Mouse (Mus musculus) cerebral cortex, adult 2 months (tissue): Measurements from ENCODE around the gene Duoxa2.

Source experiments
- WGBS: fragments of 180-500 bp; shearing (Covaris S2); methylation state at CpG from one replicate; pipeline ENCODE4 v1.1.7; 2018; 5-methylcytosine and 5-hydroxymethylcytosine counted together

Duoxa2 gene

GRCm38 (mm10) chr2:122306184-122306583, 7.5 kb downstream of the Duoxa2 start:
- 33% methylated on average over 4 of the region's 4 CpGs for WGBS

DNA sequence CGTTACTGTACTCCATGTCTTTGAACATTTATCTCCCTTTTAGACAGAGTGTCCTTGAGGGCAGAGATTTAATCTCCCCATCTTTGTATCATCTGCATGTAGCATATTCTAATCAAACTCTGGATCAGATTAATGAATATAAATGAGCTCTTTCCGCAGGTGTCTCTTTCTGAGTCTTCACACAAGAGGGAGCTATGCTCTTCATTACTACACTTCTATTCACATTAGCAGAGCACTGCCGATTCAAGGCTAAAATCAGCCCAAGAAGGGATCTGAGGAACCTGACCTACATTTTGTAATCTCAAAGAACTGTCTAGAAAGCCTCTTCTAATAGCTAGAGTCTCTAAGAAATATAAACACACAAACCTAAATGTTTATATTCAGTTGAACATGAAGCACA, 10.9 kb downstream of the Duoxa2 start:
- 38% methylated on average over 3 of the region's 3 CpGs for WGBS

GRCm38 (mm10) chr2:122311561-122311960, 12.9 kb downstream of the Duoxa2 start:
- 55% methylated on average over 2 of the region's 2 CpGs for WGBS

- 4% methylated on average over 27 of the region's 27 CpGs for WGBS
These were observed 14.2 kb downstream of the Duoxa2 start for GRCm38 (mm10) chr2:122312722-122313417.

GRCm38 (mm10) chr2:122313536-122313935, 14.8 kb downstream of the Duoxa2 start, which contains the start of gene Duoxa1:
TSS of gene Duoxa1 (minus strand) at chr2:122313730.
- WGBS: 12% methylated on average over 24 of the region's 24 CpGs

DNA sequence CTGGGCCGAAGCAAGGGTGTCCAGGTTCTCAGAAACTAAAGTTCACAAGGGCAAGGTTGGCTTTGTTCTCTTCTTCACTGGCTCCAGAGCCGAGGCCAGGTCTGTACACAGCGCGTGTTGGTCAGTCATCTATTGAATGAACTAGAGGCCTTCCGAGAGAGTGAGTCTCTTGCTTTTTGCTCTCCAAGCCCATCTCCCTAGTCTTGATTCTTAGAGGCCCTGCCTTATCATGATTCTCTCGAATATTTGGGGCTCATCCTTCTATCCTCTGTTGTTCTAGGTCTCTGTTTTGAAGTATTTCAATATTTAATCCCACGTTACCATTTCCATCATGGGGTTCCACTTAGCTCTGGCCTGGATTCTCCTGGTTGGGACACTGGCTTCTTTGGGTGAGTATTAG, 16.7 kb downstream of the Duoxa2 start, which contains the start of gene Duox1:
TSS of gene Duox1 (plus strand) at position 301 of the 400 bp plus-strand sequence.
- 90% methylated on average over 7 of the region's 7 CpGs for WGBS

DNA sequence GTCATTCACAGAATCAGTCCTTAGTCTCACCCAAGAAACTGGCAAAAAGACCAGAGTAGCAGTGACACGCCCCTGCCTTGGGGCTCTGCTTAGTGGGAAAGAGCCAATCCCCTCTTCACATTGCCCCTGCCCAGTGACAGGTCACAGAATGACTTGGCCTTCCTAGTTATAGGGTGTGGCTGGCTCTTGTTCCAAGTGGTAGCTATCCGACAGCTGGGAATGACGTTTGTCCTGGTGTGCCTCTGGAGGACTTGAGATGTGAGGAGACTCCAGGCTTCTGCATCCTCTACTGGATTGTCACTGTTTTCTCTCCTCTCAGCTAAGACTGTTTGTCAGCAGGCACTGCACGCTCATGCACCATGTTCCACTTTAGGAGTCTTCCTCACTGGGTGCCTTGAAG, 18.7 kb downstream of the Duoxa2 start:
- 79% methylated on average over 4 of the region's 4 CpGs for WGBS

DNA sequence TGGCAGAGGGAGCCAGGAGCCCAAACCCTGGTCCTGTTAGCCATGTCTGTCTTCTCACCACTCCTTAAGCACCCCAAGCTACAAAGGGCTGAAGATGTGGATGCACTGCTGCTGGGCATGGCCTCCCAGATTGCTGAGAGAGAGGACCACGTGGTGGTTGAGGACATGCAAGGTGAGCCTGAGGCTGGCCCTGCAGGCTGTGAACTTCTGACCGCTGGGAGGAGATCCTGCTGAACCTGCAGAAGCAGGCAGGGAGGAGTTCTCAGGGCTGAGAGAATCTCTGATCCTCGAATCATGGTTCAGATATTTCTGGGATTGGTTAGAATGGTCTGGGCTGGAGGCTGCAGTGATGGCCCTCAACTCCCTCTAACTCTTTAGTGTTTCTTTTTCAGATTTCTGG, 25.3 kb downstream of the Duoxa2 start:
- WGBS: 74% methylated on average over 3 of the region's 3 CpGs

- 84% methylated on average over 3 of the region's 3 CpGs for WGBS
These were observed 25.9 kb downstream of the Duoxa2 start for GRCm38 (mm10) chr2:122324586-122324985.

GRCm38 (mm10) chr2:122325361-122325760, 26.7 kb downstream of the Duoxa2 start:
- WGBS: 66% methylated on average over 2 of the region's 2 CpGs

- 85% methylated on average over 3 of the region's 3 CpGs for WGBS
These were observed 29.3 kb downstream of the Duoxa2 start for GRCm38 (mm10) chr2:122327986-122328385.

- 82% methylated on average over 6 of the region's 6 CpGs for whole genome bisulfite sequencing
These were observed 31.6 kb downstream of the Duoxa2 start for GRCm38 (mm10) chr2:122330317-122330716.

- 97% methylated on average over 3 of the region's 3 CpGs for WGBS
These were observed 33.5 kb downstream of the Duoxa2 start for GRCm38 (mm10) chr2:122332222-122332621.

- WGBS: 57% methylated on average over 3 of the region's 3 CpGs
These were observed 35.5 kb downstream of the Duoxa2 start for GRCm38 (mm10) chr2:122334170-122334569.

DNA sequence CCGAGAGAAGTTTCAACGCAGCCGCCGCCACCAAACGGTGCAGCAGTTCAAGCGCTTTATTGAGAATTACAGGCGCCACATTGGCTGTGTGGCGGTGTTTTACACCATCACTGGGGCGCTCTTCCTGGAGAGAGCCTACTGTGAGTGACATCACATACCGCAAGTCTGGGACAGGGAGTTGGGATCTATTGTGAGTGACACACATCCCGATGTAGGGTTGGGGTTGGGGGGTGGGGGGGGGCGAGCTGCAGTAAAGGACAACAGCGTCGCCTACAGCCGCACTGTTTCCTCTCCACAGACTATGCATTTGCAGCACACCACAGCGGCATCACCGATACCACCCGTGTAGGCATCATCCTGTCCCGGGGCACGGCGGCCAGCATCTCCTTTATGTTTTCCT, 38.6 kb downstream of the Duoxa2 start:
- 65% methylated on average over 21 of the region's 21 CpGs for WGBS

GRCm38 (mm10) chr2:122345106-122345893, 46.6 kb downstream of the Duoxa2 start:
- 78% methylated on average over 6 of the region's 6 CpGs for WGBS

- WGBS: 91% methylated on average over 6 of the region's 6 CpGs
These were observed 47.5 kb downstream of the Duoxa2 start for GRCm38 (mm10) chr2:122346164-122346563.

GRCm38 (mm10) chr2:122347257-122347656, 48.6 kb downstream of the Duoxa2 start:
- WGBS: 95% methylated on average over 3 of the region's 3 CpGs

GRCm38 (mm10) chr2:122348531-122349131, 49.9 kb downstream of the Duoxa2 start:
- whole genome bisulfite sequencing: under 1% methylated on average over 63 of the region's 63 CpGs

- 8% methylated on average over 14 of the region's 14 CpGs for WGBS
These were observed 50.6 kb downstream of the Duoxa2 start for GRCm38 (mm10) chr2:122349136-122349785.

DNA sequence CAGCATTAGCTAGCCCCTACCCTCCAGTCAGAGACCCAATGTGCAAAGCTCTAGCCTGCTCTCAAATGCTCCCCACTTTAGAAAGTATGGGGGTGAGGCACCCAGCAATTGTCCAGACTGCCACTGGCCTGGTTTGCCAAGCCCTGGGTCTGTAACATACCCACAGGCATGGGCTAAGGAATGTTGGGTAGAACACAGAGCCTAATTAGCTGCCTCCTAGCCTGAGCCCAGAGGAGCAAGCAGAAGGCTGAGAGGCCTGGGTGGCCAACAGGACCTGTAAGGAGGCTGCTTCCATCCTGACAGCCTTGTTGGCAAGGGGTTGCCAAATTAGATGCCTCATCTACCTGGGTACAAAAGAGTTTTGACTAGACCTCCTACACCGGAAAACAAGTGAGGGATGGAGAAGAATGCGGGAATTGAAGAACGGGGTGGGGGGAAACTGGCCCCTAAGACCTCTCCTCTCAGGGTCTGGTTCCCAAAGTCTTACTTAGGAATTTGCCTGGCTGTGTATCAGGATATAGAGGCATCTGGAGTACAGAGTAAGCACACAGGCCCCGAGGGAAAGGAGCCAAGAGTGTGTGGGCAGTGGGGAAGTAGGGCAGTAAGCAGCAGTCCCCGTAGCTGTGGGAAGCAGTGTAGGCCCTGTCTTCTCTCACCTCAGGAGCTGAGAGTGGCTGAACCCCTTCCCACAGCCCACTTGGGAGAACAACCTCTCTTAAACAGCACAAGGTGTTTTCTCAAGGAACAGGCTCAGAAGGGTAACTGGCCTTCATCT, 52.6 kb downstream of the Duoxa2 start:
- 36% methylated on average over 5 of the region's 5 CpGs for WGBS
